Mouse (Mus musculus) gastrocnemius, postnatal 36 days (tissue): ENCODE measurements around the gene Cldn4. TPM values are rescaled to one million over a fixed set of nuclear protein-coding genes. Genes with fewer than 3 reads are reported as not detected.
"Not testable (repeated sequence)": the region's sequence is repeated elsewhere in the genome, so short reads cannot be mapped to it uniquely, and the experiment has no call there.

ENCODE experiments used
- DNase-seq, 2 experiments: peaks; one replicate each; pipeline ENCODE4 v3.0.0; 2022
- intact Hi-C: fragments of 180-260 bp; cut with DNase I; formaldehyde crosslinking; loops from one replicate; pipeline ENCODE4 v1.15.1; 2025
- total RNA-seq, 2 experiments: library from RNA; stranded (reverse); gene quantifications; 2 replicates each; pipeline ENCODE4 v1.2.3; 2021

Gene Cldn4
- total RNA-seq, 2 experiments from 2014 or later, result not detected

- intact Hi-C loops, result loop anchor here (1.0 to 5.0 kb wide), 2 partner anchors 58 to 218 kb away; partner anchors contain the start of gene Eln
- DNase-seq, result peak in 1 of 2 experiments; percentile 64
These were observed 18.7 kb upstream of the Cldn4 start for GRCm38 (mm10) chr5:134965473-134965851.

DNA sequence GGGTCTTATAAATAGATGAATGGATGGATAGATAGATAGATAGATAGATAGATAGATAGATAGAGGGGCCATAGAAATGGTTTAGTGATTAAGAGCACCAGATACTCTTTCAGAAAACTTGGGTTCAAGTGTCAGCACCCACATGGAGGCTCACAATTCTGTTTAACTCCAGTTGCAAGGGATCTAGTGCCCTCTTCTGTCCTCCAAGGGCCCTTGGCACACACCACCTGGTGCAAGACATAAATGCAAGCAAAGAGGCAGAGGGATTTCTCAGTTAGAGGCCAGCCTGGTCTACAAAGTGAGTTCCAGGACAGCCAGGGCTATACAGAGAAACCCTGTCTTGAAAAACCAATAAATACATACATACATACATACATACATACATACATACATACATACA lies 17.9 kb upstream of the Cldn4 start:
- intact Hi-C loops, result loop anchor here (1.0 to 5.0 kb wide), 2 partner anchors 57 to 217 kb away; partner anchors contain the start of gene Eln
- DNase-seq, result not testable (repeated sequence)

DNA sequence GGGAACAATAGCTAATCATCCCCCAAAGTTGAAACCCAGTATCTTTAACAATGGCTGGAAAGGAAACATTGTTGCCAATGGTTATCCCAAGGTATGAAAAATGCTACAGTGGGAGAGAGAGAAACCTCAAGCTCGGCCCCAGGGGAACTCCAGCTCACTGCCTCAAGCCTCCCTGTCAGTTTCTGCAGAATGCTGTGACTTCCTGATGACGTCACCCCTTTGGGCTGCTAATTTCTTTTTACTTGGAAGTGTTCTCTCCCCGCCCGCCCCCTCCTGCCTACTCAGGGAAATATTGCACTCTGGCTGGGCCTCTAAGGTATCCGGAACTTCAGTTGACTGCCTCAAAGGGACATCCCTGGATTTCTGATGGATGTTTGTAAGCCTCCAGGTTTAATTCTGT lies 16.8 kb upstream of the Cldn4 start:
- DNase-seq, result no peak
- intact Hi-C loops, result no loop called here

- intact Hi-C loops, result loop anchor here (1.0 to 2.0 kb wide), 2 partner anchors 29 to 55 kb away; partner anchors contain the start of genes Mettl27 and Tmem270
These were observed 14.8 kb upstream of the Cldn4 start for GRCm38 (mm10) chr5:134961519-134961918.

DNA sequence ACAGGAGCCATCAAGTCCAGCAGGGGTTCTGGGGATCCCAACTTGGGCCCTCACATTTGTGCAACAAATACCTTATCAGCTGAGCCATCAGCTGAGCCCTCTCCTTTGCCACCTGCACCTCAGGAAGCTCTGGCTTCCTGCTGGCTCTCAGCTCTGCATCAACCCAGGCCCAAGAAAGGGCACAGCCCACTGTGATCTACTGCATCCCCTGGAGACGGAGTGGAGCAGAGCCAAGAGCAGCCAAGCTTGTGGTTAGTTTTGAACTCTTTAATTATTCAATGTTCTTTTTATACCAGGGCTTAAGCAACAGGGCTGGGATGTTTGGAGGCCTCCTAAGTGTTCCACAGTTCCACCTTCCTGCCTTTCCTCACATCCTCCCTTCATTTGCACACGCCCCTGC lies 13.7 kb upstream of the Cldn4 start:
- no peak for DNase-seq
- intact Hi-C loops, result loop anchor here (2.0 kb wide), 1 partner anchor 28 kb away; the partner anchor contains the start of gene Mettl27

More at GRCm38 (mm10) chr5:134961519-134961918, 14.8 kb upstream of the Cldn4 start:
- no peak for DNase-seq

DNA sequence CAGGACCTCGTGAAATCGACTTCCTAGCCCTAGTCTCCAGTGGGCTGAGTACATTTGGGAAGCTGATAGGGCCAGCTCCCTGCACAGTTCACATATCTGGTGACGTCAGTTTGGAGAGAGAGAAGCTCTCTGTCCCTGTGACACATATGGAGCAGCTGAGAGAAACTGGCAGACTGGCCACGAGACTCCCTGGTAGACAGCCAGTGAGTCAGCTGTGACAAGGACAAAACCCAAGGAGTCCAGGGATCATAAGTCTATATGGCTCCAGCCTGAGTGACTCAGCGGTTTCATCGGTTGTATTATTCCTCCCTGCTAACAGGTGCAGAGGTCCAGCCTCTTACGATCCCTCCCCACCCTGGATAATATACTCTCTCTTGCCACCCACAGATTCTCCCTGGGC lies 12.4 kb upstream of the Cldn4 start:
- intact Hi-C loops, result no loop called here
- no peak for DNase-seq

DNA sequence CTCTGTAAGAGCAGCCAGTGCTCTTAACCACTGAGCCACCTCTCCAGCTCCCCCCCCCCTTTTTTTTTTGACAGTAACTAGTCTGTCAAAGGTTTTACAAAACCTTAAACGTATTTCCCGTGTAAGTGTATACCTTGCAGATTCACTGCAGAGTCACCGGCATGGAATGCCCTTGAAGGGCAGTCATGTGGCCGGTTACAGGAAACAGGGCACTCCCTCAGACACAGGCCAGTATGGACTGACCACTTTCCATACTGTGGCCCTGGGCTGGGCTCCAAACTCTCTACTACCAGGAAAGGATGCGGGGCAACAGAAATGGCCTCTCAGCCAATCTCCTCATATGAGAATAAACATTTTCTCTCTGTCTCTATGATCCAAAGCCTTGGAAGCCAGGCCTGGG lies 8.8 kb upstream of the Cldn4 start:
- no peak for DNase-seq
- intact Hi-C loops, result no loop called here

- intact Hi-C loops, result no loop called here
- DNase-seq, result no peak
These were observed 4.5 kb upstream of the Cldn4 start for GRCm38 (mm10) chr5:134951053-134951884.

- intact Hi-C loops, result no loop called here
- DNase-seq, result no peak
These were observed 1.3 kb upstream of the Cldn4 start for GRCm38 (mm10) chr5:134948085-134948439.

DNA sequence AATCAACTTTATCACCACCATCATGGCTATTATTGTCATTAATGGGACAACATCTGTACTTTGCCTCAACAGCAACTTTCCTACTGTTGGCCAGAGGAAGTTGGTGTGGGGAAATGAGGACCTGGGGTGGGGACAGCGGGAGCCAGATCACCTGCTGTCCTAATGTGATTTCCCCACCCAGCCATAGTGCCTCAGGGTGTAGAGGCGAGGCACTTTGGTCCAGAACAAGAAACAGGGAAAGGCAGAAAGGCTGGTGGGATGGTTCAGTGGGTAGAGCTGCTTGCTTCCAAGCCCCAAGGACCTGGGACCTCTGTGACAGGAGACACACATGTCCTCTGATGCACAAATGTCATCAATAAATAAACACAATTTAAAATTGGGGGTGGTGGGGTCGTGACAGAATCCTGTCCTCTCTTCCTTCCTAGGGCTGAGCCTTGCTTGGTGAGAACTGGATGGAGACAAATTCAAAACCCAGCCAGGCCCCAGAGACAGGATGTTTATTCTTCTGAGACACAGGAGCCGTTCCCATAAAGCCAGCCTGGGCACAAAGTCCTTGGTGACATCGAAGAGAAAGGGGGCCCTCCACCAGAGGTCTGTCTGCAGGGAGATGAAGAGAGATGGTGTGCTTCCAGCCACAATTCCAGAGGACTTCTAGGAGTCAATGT lies 818 bp upstream of the Cldn4 start:
- intact Hi-C loops, result no loop called here
- DNase-seq, result no peak

DNA sequence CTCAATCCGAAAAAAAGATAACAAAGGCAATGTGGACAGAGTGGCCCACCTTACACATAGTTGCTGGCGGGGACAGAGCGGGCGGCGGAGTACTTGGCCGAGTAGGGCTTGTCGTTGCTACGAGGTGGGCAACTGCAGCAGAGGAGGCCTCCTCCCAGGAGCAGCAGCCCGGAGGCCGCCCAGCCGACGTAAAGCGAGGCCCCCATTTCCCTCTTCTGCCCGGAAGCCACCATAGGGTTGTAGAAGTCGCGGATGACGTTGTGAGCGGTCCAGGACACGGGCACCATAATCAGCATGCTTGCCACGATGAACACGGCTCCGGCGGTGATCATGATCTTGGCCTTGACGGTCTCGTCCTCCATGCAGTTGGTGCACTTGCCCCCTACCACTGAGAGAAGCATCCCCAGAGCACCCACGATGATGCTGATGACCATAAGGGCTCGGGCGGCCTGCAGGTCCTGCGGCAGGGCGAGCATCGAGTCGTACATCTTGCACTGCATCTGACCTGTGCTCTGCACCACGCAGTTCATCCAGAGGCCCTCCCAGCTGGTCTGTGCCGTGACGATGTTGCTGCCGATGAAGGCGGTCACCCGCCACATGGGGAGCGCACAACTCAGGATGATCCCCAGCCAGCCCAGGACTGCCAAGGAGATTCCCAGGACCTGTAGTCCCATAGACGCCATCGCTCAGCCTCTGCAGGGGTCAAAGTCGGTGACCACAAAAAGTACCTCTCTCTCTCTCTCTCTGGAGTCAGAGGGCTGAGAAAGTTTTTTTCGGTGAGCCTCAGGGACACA lies 474 bp downstream of the Cldn4 start:
- intact Hi-C loops, result no loop called here
- DNase-seq, result no peak

- no peak for DNase-seq
- intact Hi-C loops, result no loop called here
These were observed 1.3 kb downstream of the Cldn4 start for GRCm38 (mm10) chr5:134945266-134945959.

GRCm38 (mm10) chr5:134944179-134944578 lies 2.6 kb downstream of the Cldn4 start:
- intact Hi-C loops, result no loop called here
- DNase-seq, result no peak

GRCm38 (mm10) chr5:134942740-134943139 lies 4.0 kb downstream of the Cldn4 start:
- intact Hi-C loops, result no loop called here
- DNase-seq, result no peak

DNA sequence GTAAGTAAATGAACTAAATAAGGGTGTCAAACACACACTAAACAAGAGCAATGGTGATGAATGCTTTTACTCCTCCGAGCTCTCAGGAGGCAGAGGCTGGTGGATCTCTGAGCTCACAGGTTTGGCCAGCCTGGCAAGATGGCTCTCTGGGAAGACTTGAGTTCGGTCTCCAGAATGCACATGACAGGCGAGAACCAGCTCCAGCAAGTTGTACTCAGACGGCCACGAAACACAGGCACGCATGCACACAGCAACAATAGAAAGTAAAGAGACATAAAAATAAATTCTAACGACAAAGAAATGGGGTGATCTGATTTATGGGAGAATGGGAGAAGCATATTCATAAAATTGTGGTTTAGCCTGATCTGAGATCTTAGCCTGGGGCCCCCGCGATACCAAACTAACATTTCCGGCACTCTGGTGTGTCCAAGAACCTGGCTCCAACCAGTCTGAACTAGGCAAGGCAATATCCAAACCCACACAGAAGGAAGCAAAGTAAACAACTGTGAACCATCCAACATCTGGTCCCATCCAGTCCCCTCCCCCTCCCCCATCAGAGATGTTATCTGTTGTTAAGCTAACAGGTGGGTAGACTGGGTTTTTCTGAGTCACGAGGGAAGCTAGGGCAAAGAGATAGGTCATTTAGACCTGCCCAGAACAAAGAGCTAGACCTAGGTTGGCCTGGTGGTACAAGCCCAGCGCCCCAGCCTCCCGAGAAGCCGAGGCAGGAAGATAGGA lies 5.1 kb downstream of the Cldn4 start:
- DNase-seq, result no peak
- intact Hi-C loops, result no loop called here

- DNase-seq, intact Hi-C loops: not testable (repeated sequence)
These were observed 7.2 kb downstream of the Cldn4 start for GRCm38 (mm10) chr5:134939554-134939953.

GRCm38 (mm10) chr5:134939069-134939468 lies 7.7 kb downstream of the Cldn4 start:
- DNase-seq, result no peak
- intact Hi-C loops, result no loop called here

GRCm38 (mm10) chr5:134936626-134937185 lies 10.0 kb downstream of the Cldn4 start:
- DNase-seq, result no peak
- intact Hi-C loops, result no loop called here

DNA sequence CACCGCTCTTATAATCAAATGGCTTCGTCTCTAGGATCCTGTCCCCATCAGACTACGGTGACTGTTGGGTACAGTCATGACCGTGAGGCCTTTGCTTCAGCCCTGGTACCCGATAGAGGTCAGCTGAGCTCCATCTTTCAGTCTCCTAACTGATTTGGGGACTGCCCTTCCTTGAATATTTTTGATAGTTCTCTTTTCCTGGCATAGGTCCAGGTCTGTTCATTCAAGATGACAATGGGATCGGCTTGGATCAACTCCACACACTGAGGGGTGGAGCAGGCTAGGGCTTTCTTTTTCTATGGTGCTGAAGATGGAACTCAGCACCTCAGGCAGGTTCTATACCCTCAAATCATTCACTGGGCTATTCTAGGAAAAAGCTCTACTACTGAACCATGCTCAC lies 10.7 kb downstream of the Cldn4 start:
- intact Hi-C loops, result no loop called here
- no peak for DNase-seq
